Mouse (Mus musculus) spleen, postnatal 14 days (tissue): ENCODE data around the gene Cnn2.
A peak's percentile ranks its signal among the peaks of the same experiment; 100 is the strongest.
"Not testable (repeated sequence)": the region's sequence is repeated elsewhere in the genome, so short reads cannot be mapped to it uniquely, and the experiment has no call there.

Experiments
- DNase-seq, 2 experiments: peaks; one replicate each; pipeline ENCODE4 v3.0.0; 2021 to 2022; ENCODE audit warnings: low spot score in 2 of 2

Gene Cnn2

DNA sequence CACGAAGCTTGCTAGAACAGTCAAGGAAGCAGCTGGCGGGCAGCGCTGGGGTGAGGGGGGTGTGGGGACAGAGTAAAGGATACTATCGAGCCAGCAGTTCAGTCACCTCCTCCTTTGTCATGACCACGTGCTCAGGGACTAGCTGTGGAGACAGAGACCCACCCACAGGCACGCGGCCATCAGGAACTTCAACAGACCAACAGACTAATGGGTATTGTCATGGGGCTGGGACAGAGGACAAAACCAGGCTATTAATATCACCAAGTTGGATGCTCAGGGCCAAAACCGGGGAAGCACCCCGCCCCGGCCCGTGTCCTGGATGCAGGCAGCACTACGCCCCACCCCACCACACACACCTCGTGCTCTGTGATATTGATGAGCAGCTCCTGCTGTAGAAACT is 48.4 kb downstream of the Cnn2 start:
- DNase-seq, result no peak

DNA sequence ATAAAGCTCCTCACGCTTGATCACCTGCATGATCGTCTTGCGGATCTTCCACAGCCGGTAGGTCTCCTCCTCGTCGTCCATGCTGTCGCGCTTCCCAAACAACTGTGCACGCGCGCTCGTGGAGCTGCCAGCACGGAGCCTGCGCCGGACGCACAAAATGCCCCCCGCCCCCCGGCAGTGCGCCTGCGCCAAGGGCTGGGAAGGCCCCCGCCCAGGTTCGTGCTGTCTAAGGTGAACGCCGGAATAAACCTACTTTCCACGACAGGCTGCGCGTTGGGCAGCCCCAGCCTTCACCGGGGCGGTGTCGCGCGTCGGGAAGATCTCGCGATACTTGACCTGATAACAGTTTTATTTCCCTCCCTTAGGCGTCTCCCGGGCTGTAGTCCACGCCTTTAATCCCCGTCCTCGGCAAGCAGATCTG is 51.2 kb downstream of the Cnn2 start, which contains the start of gene Polr2e:
Gene Polr2e (minus strand): TSS at position 237 of the 421 bp plus-strand sequence.
- peak; percentile 96 to 97 for DNase-seq

DNA sequence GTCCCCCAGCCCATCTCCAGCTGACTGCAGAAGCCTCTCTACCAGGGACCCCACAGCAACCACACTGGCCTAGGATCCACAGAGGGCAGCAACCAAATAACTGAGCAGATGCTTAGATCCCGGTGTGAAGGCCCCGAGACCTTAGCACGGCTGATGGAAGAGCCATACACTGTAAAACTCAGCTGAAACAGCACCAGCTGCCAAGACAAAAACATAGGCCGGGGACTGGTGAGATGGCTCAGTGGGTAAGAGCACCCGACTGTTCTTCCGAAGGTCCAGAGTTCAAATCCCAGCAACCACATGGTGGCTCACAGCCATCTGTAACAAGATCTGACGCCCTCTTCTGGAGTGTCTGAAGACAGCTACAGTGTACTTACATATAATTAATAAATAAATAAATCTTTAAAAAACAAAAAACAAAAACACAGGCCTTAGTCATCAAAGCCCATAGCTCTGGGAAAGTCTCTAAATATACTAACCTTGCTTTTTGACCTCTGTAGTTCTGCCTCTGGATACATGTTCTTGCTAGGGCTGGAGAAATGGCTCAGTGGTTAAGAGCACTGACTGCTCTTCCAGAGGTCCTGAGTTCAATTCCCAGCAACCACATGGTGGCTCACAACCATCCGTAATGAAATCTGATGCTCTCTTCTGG is 53.2 kb downstream of the Cnn2 start:
- DNase-seq, result not testable (repeated sequence)

DNA sequence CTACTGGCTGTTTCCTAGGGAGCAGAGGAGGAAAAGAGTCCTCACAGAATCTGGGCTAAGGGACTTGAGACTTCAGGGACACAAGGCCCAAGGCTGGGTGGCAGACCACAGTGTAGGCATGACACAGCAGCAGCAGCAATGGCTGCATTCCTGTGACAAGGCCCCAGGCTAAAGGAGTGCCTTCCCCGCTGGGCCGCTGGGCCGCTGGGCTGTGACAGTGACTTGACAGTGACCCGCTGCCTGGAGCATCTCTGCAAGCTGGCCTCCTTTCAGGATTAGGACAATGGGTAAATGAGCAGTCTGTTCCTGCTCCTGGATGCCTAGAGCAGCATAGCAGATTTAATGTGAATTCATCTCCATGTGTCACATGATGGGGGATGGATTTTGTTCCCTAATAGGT is 55.7 kb downstream of the Cnn2 start:
- no peak for DNase-seq

DNA sequence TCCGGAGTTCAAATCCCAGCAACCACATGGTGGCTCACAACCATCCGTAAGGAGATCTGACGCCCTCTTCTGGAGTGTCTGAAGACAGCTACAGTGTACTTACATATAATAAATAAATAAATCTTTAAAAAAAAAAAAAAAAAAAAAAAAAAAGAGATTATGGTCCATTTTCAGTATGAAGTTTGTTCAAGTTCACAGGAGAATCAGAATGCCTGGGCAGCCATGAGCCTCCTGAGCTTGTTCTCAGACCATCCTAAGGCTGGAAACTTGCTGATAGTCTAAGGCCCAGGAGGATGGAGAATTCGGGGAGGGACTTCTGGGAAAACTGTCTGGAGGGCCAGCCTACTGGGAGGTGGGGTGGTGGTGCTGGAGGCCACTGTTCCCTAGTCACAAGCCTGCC is 57.0 kb downstream of the Cnn2 start:
- not testable (repeated sequence) for DNase-seq
